Mouse (Mus musculus) cerebellum, postnatal 25 days (tissue): Measurements from ENCODE around the gene Psg16.

Experiments
- DNase-seq, 2 experiments: peaks; one replicate each; pipeline ENCODE4 v3.0.0; 2021; ENCODE audit warnings: mixed read lengths in 2 of 2

The Psg16 gene

DNA sequence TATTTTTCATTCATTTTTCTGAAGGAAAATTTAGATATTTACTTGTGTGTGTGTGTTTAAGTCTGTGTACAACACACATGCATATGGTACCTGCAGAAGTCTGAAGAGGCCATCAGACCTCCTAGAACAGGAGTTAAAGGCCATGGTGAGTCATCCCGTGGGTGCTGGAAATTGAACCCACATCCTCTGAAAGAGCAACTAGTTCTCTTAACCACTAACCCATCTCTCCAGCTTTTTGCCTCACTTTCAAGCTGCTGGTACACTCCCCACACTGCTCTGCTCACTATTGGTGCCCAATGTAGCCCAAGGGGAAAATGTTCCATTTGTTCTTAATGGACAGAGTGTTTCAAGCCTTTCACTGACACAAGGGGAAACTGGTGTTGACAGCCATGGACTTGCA, 61.5 kb downstream of the Psg16 start:
- DNase-seq = no peak

DNA sequence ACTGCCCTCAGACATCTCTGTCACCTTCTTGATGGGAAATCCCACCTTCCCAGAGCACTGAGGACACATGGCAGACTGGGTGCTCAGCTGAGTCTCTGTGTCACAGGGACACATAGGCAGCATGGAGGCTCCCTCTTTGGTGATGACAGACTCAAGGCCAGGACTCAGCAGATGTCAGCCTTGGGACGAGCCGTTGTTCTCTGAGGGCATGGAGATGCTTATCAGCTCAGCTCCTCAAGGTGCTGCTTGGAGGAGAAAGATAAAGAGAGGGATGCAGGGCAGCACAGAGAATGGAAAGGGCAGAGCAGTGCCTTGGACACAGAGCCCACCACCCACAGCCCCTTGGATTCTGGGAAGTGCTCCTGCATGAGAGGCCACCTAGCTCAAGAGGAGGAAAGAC, 76.1 kb downstream of the Psg16 start, which contains the start of gene Ceacam3:
Gene Ceacam3 (plus strand): TSS at position 352 of the 400 bp plus-strand sequence.
- DNase-seq = no peak

DNA sequence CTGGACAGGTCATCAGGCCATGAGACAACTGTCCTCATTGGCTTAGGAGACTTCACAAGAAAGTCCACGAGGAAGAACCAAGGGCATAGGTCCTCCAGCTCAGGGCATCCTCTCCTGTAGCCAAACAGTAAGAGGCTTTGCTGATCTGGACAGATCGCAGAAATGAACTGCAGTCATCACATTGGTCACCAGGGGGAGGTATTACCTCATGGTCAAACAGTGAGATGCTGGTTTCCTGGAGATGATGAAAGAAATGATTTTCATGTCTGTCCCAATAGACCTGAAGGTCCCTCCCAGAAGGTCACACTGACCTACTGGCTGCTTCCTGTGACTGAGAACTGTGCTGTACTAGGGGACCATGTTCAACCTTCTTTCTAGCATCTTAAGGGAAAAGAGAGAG, 81.8 kb downstream of the Psg16 start:
- DNase-seq = peak; percentile 78 to 87

DNA sequence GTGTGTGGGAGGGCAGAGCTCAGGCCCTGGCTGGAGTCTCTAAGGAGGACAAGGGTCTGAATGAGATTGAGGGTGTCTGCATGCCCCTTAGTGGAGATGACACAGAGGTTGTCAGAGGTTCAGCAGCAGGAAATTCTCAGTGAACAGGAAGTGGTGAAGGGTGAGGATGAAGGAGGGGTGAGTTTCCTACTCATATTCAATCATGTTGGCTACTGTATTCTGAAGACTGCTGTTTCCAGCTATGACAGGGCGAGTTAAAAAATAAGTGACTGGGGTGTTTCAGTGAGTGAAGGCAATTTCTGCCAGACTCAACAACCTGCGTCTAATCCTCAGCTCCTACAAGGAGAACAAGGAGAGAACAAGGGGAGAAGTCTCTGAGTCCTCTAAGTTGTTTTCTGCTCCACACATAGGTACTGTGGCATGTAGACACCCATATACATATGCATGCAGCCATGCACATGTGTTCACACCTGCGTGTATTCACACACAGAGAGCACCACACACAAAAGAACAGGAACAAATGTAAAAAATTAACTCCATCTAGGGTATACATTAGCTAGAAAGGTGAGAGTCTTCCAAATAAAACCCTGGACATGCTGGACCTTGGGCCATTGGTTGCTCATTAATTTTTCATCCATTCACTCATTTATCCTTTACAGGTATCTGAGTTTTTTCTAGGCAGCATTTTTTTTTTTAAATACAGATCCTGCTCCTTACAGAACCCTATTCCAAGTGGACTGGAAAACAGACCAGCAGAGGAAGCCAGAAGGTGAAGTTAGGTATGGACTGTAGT, 83.2 kb downstream of the Psg16 start:
- no peak for DNase-seq

DNA sequence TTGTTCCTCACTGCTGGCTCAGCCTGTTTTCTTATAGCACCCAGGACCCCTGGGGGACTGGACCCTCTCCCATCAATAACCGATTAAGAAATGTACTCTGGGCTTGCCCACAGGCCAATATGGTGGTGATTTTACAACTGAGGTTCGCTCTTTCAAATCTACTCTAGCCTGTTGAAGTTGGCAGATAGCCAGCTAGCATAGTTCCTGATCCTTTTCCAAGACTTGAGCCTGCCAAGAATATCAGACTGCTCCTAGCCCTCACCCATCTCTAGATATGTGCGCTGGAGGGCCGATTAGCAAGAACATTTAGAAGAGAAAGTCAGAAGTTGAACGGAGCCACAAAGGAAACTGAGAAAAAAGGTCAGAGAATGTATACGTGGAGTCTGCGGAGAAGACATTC, 85.2 kb downstream of the Psg16 start:
- DNase-seq = peak in 1 of 2 experiments; percentile 34

DNA sequence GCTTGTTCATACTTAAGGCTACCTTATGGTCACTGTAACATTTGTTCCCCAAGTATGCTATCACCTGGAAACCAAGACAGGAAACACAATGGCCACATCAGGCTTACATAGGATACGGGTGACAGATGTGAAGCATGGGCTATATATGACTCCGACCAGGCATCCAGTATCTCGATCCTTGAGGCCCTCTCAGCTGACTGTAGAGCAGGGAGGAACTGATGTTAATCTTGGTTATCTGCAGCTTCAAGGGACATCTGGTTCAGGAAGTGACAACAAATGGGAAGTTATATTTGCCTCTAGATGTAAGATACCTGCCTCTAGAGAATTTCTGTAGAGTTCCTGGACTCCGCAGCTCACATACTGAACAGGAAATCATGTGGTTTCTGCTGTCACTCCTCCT, 98.0 kb downstream of the Psg16 start:
- DNase-seq = no peak
